Mouse (Mus musculus) gastrocnemius, postnatal 10 days (tissue): ENCODE measurements around the gene Rabl3. TPM values are rescaled to one million over a fixed set of nuclear protein-coding genes. Genes with fewer than 3 reads are reported as not detected.

Source experiments
- DNase-seq: peaks from one replicate; pipeline ENCODE4 v3.0.0; 2021; ENCODE audit warnings: mixed read lengths
- total RNA-seq, 2 experiments: library from RNA; stranded (reverse); gene quantifications; 2 replicates each; pipeline ENCODE4 v1.2.3; 2021

Gene Rabl3
- total RNA-seq, 2 experiments from 2014 or later = 7.4 to 10.0 TPM

GRCm38 (mm10) chr16:37591551-37591950 lies 51.9 kb downstream of the Rabl3 start:
- DNase-seq = no peak

GRCm38 (mm10) chr16:37597412-37597811 lies 57.7 kb downstream of the Rabl3 start:
- DNase-seq = no peak

GRCm38 (mm10) chr16:37598463-37598862 lies 58.8 kb downstream of the Rabl3 start:
- DNase-seq = no peak

GRCm38 (mm10) chr16:37599326-37599725 lies 59.6 kb downstream of the Rabl3 start:
- no peak for DNase-seq

GRCm38 (mm10) chr16:37603431-37603830 lies 63.7 kb downstream of the Rabl3 start:
- no peak for DNase-seq

- no peak for DNase-seq
Measured at GRCm38 (mm10) chr16:37604243-37604642, 64.6 kb downstream of the Rabl3 start.

GRCm38 (mm10) chr16:37610333-37610732 lies 70.6 kb downstream of the Rabl3 start:
- no peak for DNase-seq

GRCm38 (mm10) chr16:37611072-37611471 lies 71.4 kb downstream of the Rabl3 start:
- DNase-seq = no peak

- DNase-seq = no peak
Measured at GRCm38 (mm10) chr16:37612013-37612412, 72.3 kb downstream of the Rabl3 start.

- DNase-seq = no peak
Measured at GRCm38 (mm10) chr16:37614540-37614939, 74.9 kb downstream of the Rabl3 start.

GRCm38 (mm10) chr16:37615429-37615828 lies 75.7 kb downstream of the Rabl3 start:
- no peak for DNase-seq

GRCm38 (mm10) chr16:37616104-37616503 lies 76.4 kb downstream of the Rabl3 start:
- no peak for DNase-seq

GRCm38 (mm10) chr16:37617695-37618094 lies 78.0 kb downstream of the Rabl3 start:
- no peak for DNase-seq

Other genes starting within 250 kb of the Rabl3 start
- gene Stxbp5l, start 154.9 kb upstream of the Rabl3 start, total RNA-seq = under 1 TPM; 0.33 to 0.41 TPM
- gene Gtf2e1, start 96 bp upstream of the Rabl3 start, total RNA-seq = 1 to 10 TPM; 8.1 to 9.4 TPM
- gene Hgd, start 40.3 kb downstream of the Rabl3 start, total RNA-seq = under 1 TPM; 0.20 to 0.56 TPM
- gene Ndufb4, start 114.6 kb downstream of the Rabl3 start, total RNA-seq = 100 to 1,000 TPM; 150 to 158 TPM
- gene Fstl1, start 237.0 kb downstream of the Rabl3 start, total RNA-seq = 100 to 1,000 TPM; 329 to 424 TPM